Mouse (Mus musculus) midbrain, embryonic 11.5 days (tissue): ENCODE measurements at regions not wholly inside any gene's neighbourhood (a gene's known extent, or its start where the extent isn't known, plus 50 kb on each side); places are given as distances from the start of the nearest gene placed in this dataset.

ENCODE experiments used
- ATAC-seq: fragments of 200-750 bp; cut with Nextera tagmentation; 2 replicates; pipeline ENCODE4 v1.8.0; 2017; ENCODE audit warnings: moderate TSS enrichment, moderate library complexity; ENCODE audit not compliant: low FRiP score
- DNase-seq: peaks from one replicate; pipeline ENCODE4 v3.0.0; 2015; ENCODE audit warnings: low spot score; ENCODE audit errors: missing footprints
- H3K27ac ChIP-seq: fragments of 300-500 bp; sonication (generic); 2 replicates; pipeline ENCODE4 v1.5.1; 2014; ENCODE audit warnings: low read depth, low read length
- H3K27me3 ChIP-seq: fragments of 300-500 bp; sonication (generic); 2 replicates; pipeline ENCODE4 v1.6.1; 2014; ENCODE audit warnings: mild to moderate bottlenecking, low read length, moderate library complexity, mixed read lengths; ENCODE audit not compliant: control insufficient read depth, insufficient read depth
- H3K36me3 ChIP-seq: fragments of 300-500 bp; sonication (generic); 2 replicates; pipeline ENCODE4 v1.6.1; 2014; ENCODE audit warnings: mild to moderate bottlenecking, low read length, moderate library complexity, mixed read lengths; ENCODE audit not compliant: control insufficient read depth, insufficient read depth
- H3K4me1 ChIP-seq: fragments of 300-500 bp; sonication (generic); 2 replicates; pipeline ENCODE4 v1.6.1; 2014; ENCODE audit warnings: low read length; ENCODE audit not compliant: control insufficient read depth, insufficient read depth
- H3K4me2 ChIP-seq: fragments of 300-500 bp; sonication (generic); 2 replicates; pipeline ENCODE4 v1.6.1; 2014; ENCODE audit warnings: mild to moderate bottlenecking, moderate library complexity
- H3K4me3 ChIP-seq: fragments of 300-500 bp; sonication (generic); 2 replicates; pipeline ENCODE4 v1.5.1; 2014; ENCODE audit warnings: low read depth, low read length
- H3K9ac ChIP-seq: fragments of 300-500 bp; sonication (generic); 2 replicates; pipeline ENCODE4 v1.6.1; 2014; ENCODE audit warnings: low read length
- H3K9me3 ChIP-seq: fragments of 300-500 bp; sonication (generic); 2 replicates; pipeline ENCODE4 v1.6.1; 2016; ENCODE audit warnings: low read length; ENCODE audit not compliant: control insufficient read depth
- WGBS: fragments of 180-500 bp; shearing (Covaris S2); extraction: QIAGEN DNeasy Blood & Tissue Kit; methylation state at CpG from one replicate; pipeline ENCODE4 v1.1.7; 2014; 5-methylcytosine and 5-hydroxymethylcytosine counted together

- no peak for DNase-seq
- Histone ChIP-seq H3K27ac (no peak overlapping the region), H3K36me3 (no peaks in the 10 kb centered on the region), H3K9me3 (no peaks in the 10 kb centered on the region), H3K4me3 (no peak overlapping the region), H3K4me2 (no peak overlapping the region), H3K9ac (no peak overlapping the region), H3K27me3 (no peaks in the 10 kb centered on the region), H3K4me1 (no peaks in the 10 kb centered on the region)
- no peak for ATAC-seq
- WGBS, result 94% methylated on average over 2 of the region's 2 CpGs
These were observed 441.0 kb downstream of the Htr1b start for GRCm38 (mm10) chr9:81192643-81193042.
